Mouse (Mus musculus): ENCODE results near the gene Snrpe.

Gene Snrpe

GRCm38 (mm10) chr1:133609771-133610502 lies at the start of gene Snrpe:
TSS of gene Snrpe (minus strand) at chr1:133610291.
- in situ Hi-C loops (cut with MboI, MseI), result no loop called here

- in situ Hi-C loops (cut with MboI, MseI), result no loop called here
Measured at GRCm38 (mm10) chr1:133658878-133659277, 48.8 kb upstream of the Snrpe start.

GRCm38 (mm10) chr1:133656811-133657210 lies 46.7 kb upstream of the Snrpe start:
- in situ Hi-C loops (cut with MboI, MseI), result no loop called here

- in situ Hi-C loops (cut with MboI, MseI), result no loop called here
Measured at GRCm38 (mm10) chr1:133653033-133653432, 42.9 kb upstream of the Snrpe start.

GRCm38 (mm10) chr1:133650288-133651055 lies 40.4 kb upstream of the Snrpe start:
- in situ Hi-C loops (cut with MboI, MseI), result no loop called here

- in situ Hi-C loops (cut with MboI, MseI), result no loop called here
Measured at GRCm38 (mm10) chr1:133645652-133646051, 35.6 kb upstream of the Snrpe start.

GRCm38 (mm10) chr1:133641163-133641562 lies 31.1 kb upstream of the Snrpe start:
- in situ Hi-C loops (cut with MboI, MseI), result no loop called here

- in situ Hi-C loops (cut with MboI, MseI), result no loop called here
Measured at GRCm38 (mm10) chr1:133638517-133638916, 28.4 kb upstream of the Snrpe start.

- in situ Hi-C loops (cut with MboI, MseI), result no loop called here
Measured at GRCm38 (mm10) chr1:133632168-133632567, 22.1 kb upstream of the Snrpe start.

- in situ Hi-C loops (cut with MboI, MseI), result loop anchor here (5.0 to 10.0 kb wide), 2 partner anchors 82 to 620 kb away; no protein-coding TSS in a partner anchor
Measured at GRCm38 (mm10) chr1:133625052-133625451, 15.0 kb upstream of the Snrpe start.

- in situ Hi-C loops (cut with MboI, MseI), result no loop called here
Measured at GRCm38 (mm10) chr1:133618311-133618710, 8.2 kb upstream of the Snrpe start.

- in situ Hi-C loops (cut with MboI, MseI), result no loop called here
Measured at GRCm38 (mm10) chr1:133617908-133618307, 7.8 kb upstream of the Snrpe start.

GRCm38 (mm10) chr1:133613817-133614216 lies 3.7 kb upstream of the Snrpe start:
- in situ Hi-C loops (cut with MboI, MseI), result no loop called here

- in situ Hi-C loops (cut with MboI, MseI), result no loop called here
Measured at GRCm38 (mm10) chr1:133611436-133611835, 1.3 kb upstream of the Snrpe start.

- in situ Hi-C loops (cut with MboI, MseI), result no loop called here
Measured at GRCm38 (mm10) chr1:133610601-133611000, 510 bp upstream of the Snrpe start.

- in situ Hi-C loops (cut with MboI, MseI), result loop anchor here (5.0 kb wide), 1 partner anchor 216 kb away; no protein-coding TSS in a partner anchor
Measured at GRCm38 (mm10) chr1:133603174-133603573, 6.9 kb downstream of the Snrpe start.

- in situ Hi-C loops (cut with MboI, MseI), result no loop called here
Measured at GRCm38 (mm10) chr1:133596298-133597007, 13.6 kb downstream of the Snrpe start.

GRCm38 (mm10) chr1:133585995-133586537 lies 24.0 kb downstream of the Snrpe start:
- in situ Hi-C loops (cut with MboI, MseI), result no loop called here

GRCm38 (mm10) chr1:133571293-133571692 lies 38.8 kb downstream of the Snrpe start:
- in situ Hi-C loops (cut with MboI, MseI), result no loop called here
